Mouse (Mus musculus): ENCODE data around the gene Cyb561d2.

Cyb561d2 gene

GRCm38 (mm10) chr9:107550491-107551116, 8.6 kb upstream of the Cyb561d2 start:
- no peak for DNase-seq (ENCODE audit: low spot score in 2 of 2)

- DNase-seq (ENCODE audit: low spot score in 2 of 2), result no peak
Observed at GRCm38 (mm10) chr9:107549297-107550074, 7.5 kb upstream of the Cyb561d2 start.

- no peak for DNase-seq (ENCODE audit: low spot score in 2 of 2)
Observed at GRCm38 (mm10) chr9:107548820-107549219, 6.8 kb upstream of the Cyb561d2 start.

- no peak for DNase-seq (ENCODE audit: low spot score in 2 of 2)
Observed at GRCm38 (mm10) chr9:107547957-107548356, 6.0 kb upstream of the Cyb561d2 start.

GRCm38 (mm10) chr9:107547026-107547425, 5.0 kb upstream of the Cyb561d2 start, which contains the start of gene Zmynd10:
Gene Zmynd10 (plus strand): TSS chr9:107547298.
- peak; percentile 83 to 91 for DNase-seq (ENCODE audit: low spot score in 2 of 2)

- DNase-seq (ENCODE audit: low spot score in 2 of 2), result peak; percentile 61 to 78
Observed at GRCm38 (mm10) chr9:107545602-107546001, 3.6 kb upstream of the Cyb561d2 start.

- DNase-seq (ENCODE audit: low spot score in 2 of 2), result no peak
Observed at GRCm38 (mm10) chr9:107545199-107545598, 3.2 kb upstream of the Cyb561d2 start.

- no peak for DNase-seq (ENCODE audit: low spot score in 2 of 2)
Observed at GRCm38 (mm10) chr9:107544729-107545128, 2.7 kb upstream of the Cyb561d2 start.

GRCm38 (mm10) chr9:107544196-107544700, 2.3 kb upstream of the Cyb561d2 start:
- DNase-seq (ENCODE audit: low spot score in 2 of 2), result no peak

GRCm38 (mm10) chr9:107543299-107543698, 1.3 kb upstream of the Cyb561d2 start:
- DNase-seq (ENCODE audit: low spot score in 2 of 2), result no peak

GRCm38 (mm10) chr9:107542721-107543120, 728 bp upstream of the Cyb561d2 start:
- no peak for DNase-seq (ENCODE audit: low spot score in 2 of 2)

GRCm38 (mm10) chr9:107542352-107542686, 326 bp upstream of the Cyb561d2 start:
- no peak for DNase-seq (ENCODE audit: low spot score in 2 of 2)

- DNase-seq (ENCODE audit: low spot score in 2 of 2), result no peak
Observed at GRCm38 (mm10) chr9:107541005-107541404, 988 bp downstream of the Cyb561d2 start.

GRCm38 (mm10) chr9:107540420-107540819, 1.6 kb downstream of the Cyb561d2 start:
- no peak for DNase-seq (ENCODE audit: low spot score in 2 of 2)

- no peak for DNase-seq (ENCODE audit: low spot score in 2 of 2)
Observed at GRCm38 (mm10) chr9:107539940-107540339, 2.1 kb downstream of the Cyb561d2 start.

- DNase-seq (ENCODE audit: low spot score in 2 of 2), result no peak
Observed at GRCm38 (mm10) chr9:107538711-107539110, 3.3 kb downstream of the Cyb561d2 start.

- DNase-seq (ENCODE audit: low spot score in 2 of 2), result no peak
Observed at GRCm38 (mm10) chr9:107538231-107538630, 3.8 kb downstream of the Cyb561d2 start.

- DNase-seq (ENCODE audit: low spot score in 2 of 2), result no peak
Observed at GRCm38 (mm10) chr9:107534408-107535202, 7.4 kb downstream of the Cyb561d2 start.

GRCm38 (mm10) chr9:107533791-107534407, 8.1 kb downstream of the Cyb561d2 start, which contains the start of gene Tmem115:
Gene Tmem115 (plus strand): TSS chr9:107533945.
- peak; percentile 92 to 96 for DNase-seq (ENCODE audit: low spot score in 2 of 2)

- peak; percentile 70 to 77 for DNase-seq (ENCODE audit: low spot score in 2 of 2)
Observed at GRCm38 (mm10) chr9:107526198-107527026, 15.6 kb downstream of the Cyb561d2 start.

GRCm38 (mm10) chr9:107522400-107522711, 19.6 kb downstream of the Cyb561d2 start:
- no peak for DNase-seq (ENCODE audit: low spot score in 2 of 2)
